Mouse (Mus musculus) thymus, adult 2 months (tissue): ENCODE results near the gene Jund. TPM values are rescaled to one million over a fixed set of nuclear protein-coding genes. Genes with fewer than 3 reads are reported as not detected.

ENCODE experiments used
- DNase-seq: peaks from one replicate; pipeline ENCODE4 v3.0.0; 2021
- H3K27ac ChIP-seq: fragments of 200-500 bp; 2 replicates; pipeline ENCODE4 v1.5.1; 2012; ENCODE audit warnings: low read length, control low read depth; ENCODE audit not compliant: control insufficient read depth, insufficient read depth
- H3K27me3 ChIP-seq: fragments of 200-500 bp; 2 replicates; pipeline ENCODE4 v1.6.1; 2012; ENCODE audit warnings: mild to moderate bottlenecking, low read length, moderate library complexity, mixed read lengths; ENCODE audit not compliant: control insufficient read depth, insufficient read depth
- H3K36me3 ChIP-seq: fragments of 200-500 bp; 2 replicates; pipeline ENCODE4 v1.6.1; 2012; ENCODE audit warnings: mild to moderate bottlenecking, low read length, moderate library complexity; ENCODE audit not compliant: control insufficient read depth, insufficient read depth
- H3K4me1 ChIP-seq: fragments of 200-500 bp; replicated peaks from 2 replicates; pipeline ENCODE4 v1.6.1; 2012; ENCODE audit warnings: low read length; ENCODE audit not compliant: control insufficient read depth, insufficient read depth
- H3K4me3 ChIP-seq: fragments of 200-500 bp; 2 replicates; pipeline ENCODE4 v1.5.1; 2012; ENCODE audit warnings: mild to moderate bottlenecking, low read length, control low read depth, moderate library complexity; ENCODE audit not compliant: control insufficient read depth, insufficient read depth
- CTCF ChIP-seq: fragments of 200-500 bp; IDR thresholded peaks from 2 replicates; pipeline ENCODE4 v1.5.1; 2012; ENCODE audit warnings: mild to moderate bottlenecking, control low read depth, low read length, moderate library complexity, borderline replicate concordance; ENCODE audit not compliant: control insufficient read depth, poor library complexity, insufficient read depth; ENCODE audit errors: extremely low read depth
- POLR2A ChIP-seq: fragments of 200-500 bp; IDR thresholded peaks from 2 replicates; pipeline ENCODE4 v1.6.1; 2012; ENCODE audit warnings: mild to moderate bottlenecking, low read length, control low read depth, moderate library complexity; ENCODE audit not compliant: control insufficient read depth, poor library complexity, insufficient read depth; ENCODE audit errors: extremely low read depth
- WGBS: fragments of 180-500 bp; shearing (Covaris S2); methylation state at CpG from one replicate; pipeline ENCODE4 v1.1.7; 2018; 5-methylcytosine and 5-hydroxymethylcytosine counted together
- polyA plus RNA-seq: library from polyadenylated mRNA; depleted of rRNA; stranded (reverse); fragments of >200 nt; gene quantifications from 2 replicates; pipeline ENCODE4 v1.2.3, GENCODE M21; 2012

Gene Jund
- polyA plus RNA-seq, 1 experiment, result 540 TPM

- Histone ChIP-seq H3K27ac (no peak overlapping the region), H3K36me3 (0 out of 2 replicates have a peak, but pooled peaks cover 5% of the 10 kb centered on the region), H3K4me3 (no peak overlapping the region), H3K27me3 (no peaks in the 10 kb centered on the region), H3K4me1 (peaks cover 15% of the 10 kb centered on the region)
- DNase-seq, result no peak
- WGBS, result 95% methylated on average over 13 of the region's 13 CpGs
- no peak for TF ChIP-seq POLR2A
- no peak for TF ChIP-seq CTCF
Measured at GRCm38 (mm10) chr8:70656193-70656790, 42.5 kb upstream of the Jund start.

GRCm38 (mm10) chr8:70657214-70657613, 41.5 kb upstream of the Jund start:
- H3K27me3 ChIP-seq, result no peaks in the 10 kb centered on the region
- WGBS, result 98% methylated on average over 3 of the region's 3 CpGs
- DNase-seq, result no peak
- H3K36me3 ChIP-seq, result no peaks in the 10 kb centered on the region
- H3K4me1 ChIP-seq, result peaks cover 15% of the 10 kb centered on the region
- H3K4me3 ChIP-seq, result no peak overlapping the region
- H3K27ac ChIP-seq, result no peak overlapping the region
- TF ChIP-seq CTCF (no peak), POLR2A (no peak)

- Histone ChIP-seq H3K27me3 (no peaks in the 10 kb centered on the region), H3K4me3 (no peak overlapping the region), H3K36me3 (no peaks in the 10 kb centered on the region), H3K4me1 (peaks cover 15% of the 10 kb centered on the region), H3K27ac (no peak overlapping the region)
- DNase-seq, result no peak
- WGBS, result 94% methylated on average over 2 of the region's 2 CpGs
- no peak for TF ChIP-seq POLR2A
- TF ChIP-seq CTCF, result no peak
Measured at GRCm38 (mm10) chr8:70657739-70658138, 41.0 kb upstream of the Jund start.

GRCm38 (mm10) chr8:70658897-70659603, 39.7 kb upstream of the Jund start:
- Histone ChIP-seq H3K4me1 (peaks cover 15% of the 10 kb centered on the region), H3K36me3 (no peaks in the 10 kb centered on the region), H3K27me3 (no peaks in the 10 kb centered on the region), H3K4me3 (peak overlapping the region; percentile 90), H3K27ac (no peak overlapping the region)
- TF ChIP-seq CTCF, result no peak
- TF ChIP-seq POLR2A, result no peak
- 3% methylated on average over 31 of the region's 31 CpGs for WGBS
- DNase-seq, result no peak

GRCm38 (mm10) chr8:70659604-70660272, 39.0 kb upstream of the Jund start:
- Histone ChIP-seq H3K27ac (no peak overlapping the region), H3K4me1 (peaks cover 15% of the 10 kb centered on the region), H3K4me3 (peak overlapping the region; percentile 90), H3K27me3 (no peaks in the 10 kb centered on the region), H3K36me3 (no peaks in the 10 kb centered on the region)
- peak; percentile 40; the same call in 1 of the 2 replicates for TF ChIP-seq POLR2A
- TF ChIP-seq CTCF, result no peak
- DNase-seq, result peak; percentile 87
- WGBS, result under 1% methylated on average over 43 of the region's 44 CpGs

- H3K36me3 ChIP-seq, result no peaks in the 10 kb centered on the region
- 10% methylated on average over 14 of the region's 14 CpGs for WGBS
- H3K27me3 ChIP-seq, result no peaks in the 10 kb centered on the region
- DNase-seq, result peak; percentile 33
- TF ChIP-seq CTCF, result no peak
- no peak for TF ChIP-seq POLR2A
- peaks cover 15% of the 10 kb centered on the region for H3K4me1 ChIP-seq
- no peak within 1 kb of the TSS for H3K27ac ChIP-seq
- H3K4me3 ChIP-seq, result peak within 1 kb of the TSS; percentile 90
Measured at GRCm38 (mm10) chr8:70660273-70660725, 38.5 kb upstream of the Jund start, which contains the start of gene Pgpep1. Gene Pgpep1 (minus strand): TSS chr8:70660388.
